Mouse (Mus musculus) cerebellum, postnatal 36 days (tissue): Measurements from ENCODE around the gene Hif1an.

ENCODE experiments used
- DNase-seq, 2 experiments: peaks; one replicate each; pipeline ENCODE4 v3.0.0; 2021 to 2022; ENCODE audit warnings: mixed read lengths in 2 of 2

The Hif1an gene

GRCm38 (mm10) chr19:44562652-44563206 is at the start of gene Hif1an:
TSS of gene Hif1an (plus strand) at chr19:44562850.
- peak; percentile 95 to 98 for DNase-seq

DNA sequence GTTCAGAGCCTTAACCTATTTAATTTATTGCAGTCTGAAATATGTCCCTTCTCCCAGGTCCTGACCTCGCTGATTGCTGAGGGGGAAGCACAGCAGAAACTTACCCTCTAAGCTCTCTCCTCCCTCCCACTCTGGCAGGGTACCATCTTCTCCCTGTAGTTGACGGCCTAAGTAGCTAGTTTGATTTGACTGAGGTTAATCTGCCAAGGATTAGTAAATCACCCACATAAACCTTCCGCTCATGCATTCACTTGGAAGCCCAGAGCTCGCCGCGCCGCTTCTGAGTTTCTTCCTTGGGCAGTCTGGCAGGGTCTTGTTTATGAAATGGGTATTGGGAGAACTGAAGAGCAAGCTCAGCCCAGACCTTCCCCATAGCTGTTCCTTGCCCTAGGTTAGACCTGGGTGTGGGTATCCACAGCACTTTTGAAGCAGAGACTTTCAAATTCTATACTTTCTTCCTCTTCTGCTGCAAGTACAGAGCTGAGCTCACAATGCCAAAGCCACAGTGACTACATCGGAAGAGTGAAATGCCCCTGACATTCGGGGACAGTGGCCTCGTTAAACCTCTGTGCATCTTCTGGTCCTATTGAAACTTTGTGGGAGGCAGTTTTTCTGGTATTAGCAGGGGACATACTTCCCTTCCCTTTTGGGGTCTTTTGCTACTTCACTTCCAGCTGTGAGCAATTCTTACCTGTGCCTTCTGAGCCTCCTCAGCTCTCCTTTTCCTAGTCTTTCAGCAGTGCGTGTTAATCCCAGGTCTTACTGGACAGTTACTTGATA is 49.4 kb upstream of the Hif1an start:
- DNase-seq = no peak

DNA sequence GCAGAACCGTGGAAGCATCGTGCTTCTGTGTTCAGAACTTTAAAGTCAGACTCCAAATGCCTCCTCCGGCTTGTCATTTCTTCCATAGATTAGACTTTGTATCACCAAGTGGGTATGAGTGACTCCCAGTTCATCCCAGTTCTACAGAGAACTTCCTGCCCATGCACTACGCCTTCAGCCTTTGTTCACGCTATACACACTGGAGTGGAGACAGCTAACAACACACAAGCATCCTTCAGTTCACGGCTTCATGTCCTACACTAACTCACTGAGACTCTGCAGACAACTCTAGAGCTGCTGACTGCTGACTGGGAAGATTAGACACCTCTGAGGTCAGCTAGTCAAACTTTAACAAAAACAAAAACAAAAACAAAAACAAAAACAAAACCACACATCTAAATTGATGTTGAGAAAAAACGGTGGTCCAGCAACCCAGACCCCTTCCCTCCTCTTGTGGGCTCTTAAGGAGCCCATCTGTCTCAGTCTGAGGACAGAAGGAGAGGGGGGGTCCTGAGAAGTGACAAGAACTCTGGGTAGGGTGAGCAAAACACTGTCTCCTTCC is 48.6 kb upstream of the Hif1an start:
- no peak for DNase-seq

GRCm38 (mm10) chr19:44514521-44515451 is 47.9 kb upstream of the Hif1an start:
- DNase-seq = no peak

DNA sequence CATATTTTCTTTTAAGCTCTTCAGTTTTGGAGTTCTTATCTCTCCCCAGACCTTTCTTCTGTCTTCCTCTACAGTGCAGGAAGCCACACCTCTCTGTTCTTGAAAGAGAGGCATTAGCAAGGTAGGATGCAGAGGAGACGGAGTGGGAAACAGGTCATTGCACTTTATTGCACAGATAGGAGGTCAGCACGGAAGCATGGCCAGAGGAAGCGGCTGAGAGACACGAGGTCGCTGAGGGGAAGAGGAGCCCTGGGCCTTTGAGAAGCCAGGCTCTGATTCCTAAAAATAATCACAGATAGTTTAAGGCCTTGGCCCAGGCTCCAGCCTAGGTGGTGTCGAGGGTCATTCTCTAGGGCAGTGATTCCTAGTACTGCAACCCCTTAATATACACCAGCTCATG is 46.9 kb upstream of the Hif1an start:
- DNase-seq = no peak

DNA sequence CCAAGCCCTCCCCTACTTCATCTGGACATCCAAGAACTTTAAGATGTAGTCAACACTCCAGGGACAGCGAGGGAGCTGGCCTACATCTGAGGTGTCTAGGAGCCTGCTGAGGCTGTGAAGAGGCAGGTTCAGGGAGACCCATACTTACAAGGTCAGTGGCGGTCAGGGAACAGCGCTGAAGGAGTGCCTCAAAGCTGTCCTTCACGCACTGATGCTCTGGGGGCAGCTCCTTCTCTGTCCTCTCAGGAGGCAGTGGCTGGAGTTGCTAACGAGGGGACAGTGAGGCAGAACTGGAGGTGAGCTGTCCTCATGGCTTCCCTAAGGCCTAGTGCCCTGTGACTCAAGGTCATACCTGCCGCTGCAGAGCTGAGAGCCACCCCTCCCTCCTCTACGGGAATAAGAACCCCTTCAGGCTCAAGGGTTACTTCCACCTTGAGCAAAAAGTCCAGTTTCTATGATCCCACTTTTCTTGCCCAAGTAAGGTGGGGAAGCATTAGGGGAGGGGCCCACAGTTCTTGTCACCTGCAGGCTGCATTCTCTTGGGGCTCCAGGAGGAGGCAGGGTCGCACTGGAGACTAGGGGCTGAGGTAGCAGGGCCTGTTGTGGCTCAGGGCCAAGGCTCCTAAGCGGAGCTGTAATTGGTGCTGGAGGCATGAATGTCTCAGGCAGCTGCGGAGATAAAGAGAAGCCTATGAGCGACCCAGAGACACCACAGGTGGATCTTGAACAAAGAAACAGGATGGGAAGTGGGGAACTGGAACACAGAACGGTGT is 44.5 kb upstream of the Hif1an start:
- no peak for DNase-seq

GRCm38 (mm10) chr19:44519152-44519551 is 43.5 kb upstream of the Hif1an start:
- no peak for DNase-seq

DNA sequence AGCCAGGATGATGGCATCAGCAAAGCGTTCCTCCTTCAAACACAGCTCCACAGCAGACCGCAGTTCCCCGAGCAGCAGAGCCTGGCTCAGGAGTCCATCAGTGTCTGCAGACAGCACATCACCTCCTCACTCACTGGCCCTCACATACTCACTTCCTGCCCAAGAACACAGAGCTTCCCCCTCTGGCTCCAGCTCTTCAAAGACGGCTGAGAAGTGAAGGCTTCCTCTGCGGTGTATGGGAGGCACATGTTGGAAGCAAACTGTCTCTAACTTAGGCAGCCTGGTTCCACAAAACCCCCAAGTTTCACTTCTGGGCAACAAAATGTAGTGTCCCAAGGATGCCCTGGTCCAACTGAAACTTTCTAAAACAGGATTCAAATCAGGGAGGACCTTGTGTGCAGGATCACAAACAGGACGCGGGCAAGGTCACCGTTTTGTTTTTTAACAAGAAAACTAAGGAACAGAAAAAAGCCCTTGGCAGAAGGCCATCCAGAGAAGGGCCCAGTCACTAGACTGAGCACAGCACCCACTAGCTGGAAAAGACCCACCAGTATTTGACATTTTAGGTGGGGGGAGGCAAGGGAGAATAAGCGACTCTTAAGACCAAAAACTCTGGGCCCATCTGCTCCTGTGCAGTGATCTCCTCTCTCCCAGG is 37.0 kb upstream of the Hif1an start:
- no peak for DNase-seq

- DNase-seq = no peak
These were observed 32.6 kb upstream of the Hif1an start for GRCm38 (mm10) chr19:44530018-44530417.

DNA sequence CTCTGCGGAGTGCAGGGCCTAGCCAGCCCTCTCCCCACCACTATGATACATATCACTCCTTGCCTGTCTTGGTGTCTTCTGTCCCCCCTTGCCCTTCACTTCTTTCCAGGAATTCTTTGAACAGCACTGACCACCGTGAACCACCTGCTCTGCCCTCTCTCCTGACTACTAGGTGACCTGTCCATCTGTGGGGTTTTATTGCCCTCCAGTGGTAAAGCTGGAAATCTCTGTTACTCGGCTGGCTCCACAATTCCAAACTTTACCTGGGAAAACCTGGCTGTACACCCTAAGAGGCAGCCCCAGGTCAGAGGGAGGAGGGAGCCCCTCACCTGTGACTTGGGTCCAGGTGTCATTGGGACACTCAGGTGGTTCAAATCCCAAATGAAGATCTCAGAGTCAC is 27.3 kb upstream of the Hif1an start:
- peak in 1 of 2 experiments; percentile 20 for DNase-seq

GRCm38 (mm10) chr19:44537416-44537815 is 25.2 kb upstream of the Hif1an start:
- no peak for DNase-seq

DNA sequence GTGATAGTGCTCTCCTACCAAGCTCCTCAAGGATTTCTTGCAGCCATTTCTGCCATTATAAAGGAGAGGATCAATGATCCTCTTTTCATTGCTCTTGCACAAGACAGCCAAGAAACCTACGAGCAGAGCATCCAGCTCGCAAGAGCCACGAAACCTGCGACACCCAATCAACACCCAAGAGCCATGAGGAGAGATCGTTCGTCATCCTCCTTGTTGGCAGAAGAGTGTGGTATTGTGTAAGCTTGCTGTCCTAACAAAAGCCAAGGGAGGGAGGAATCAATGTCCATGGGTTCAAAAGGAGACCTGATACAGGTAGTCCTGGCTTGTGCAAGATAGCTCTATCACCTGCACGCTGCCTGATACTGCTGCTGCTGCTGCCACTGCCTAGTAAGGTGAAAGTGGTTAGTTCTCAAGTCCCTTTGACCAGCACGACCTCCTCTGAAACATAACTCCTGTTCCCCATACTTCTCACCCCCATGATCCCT is 19.9 kb upstream of the Hif1an start:
- no peak for DNase-seq

DNA sequence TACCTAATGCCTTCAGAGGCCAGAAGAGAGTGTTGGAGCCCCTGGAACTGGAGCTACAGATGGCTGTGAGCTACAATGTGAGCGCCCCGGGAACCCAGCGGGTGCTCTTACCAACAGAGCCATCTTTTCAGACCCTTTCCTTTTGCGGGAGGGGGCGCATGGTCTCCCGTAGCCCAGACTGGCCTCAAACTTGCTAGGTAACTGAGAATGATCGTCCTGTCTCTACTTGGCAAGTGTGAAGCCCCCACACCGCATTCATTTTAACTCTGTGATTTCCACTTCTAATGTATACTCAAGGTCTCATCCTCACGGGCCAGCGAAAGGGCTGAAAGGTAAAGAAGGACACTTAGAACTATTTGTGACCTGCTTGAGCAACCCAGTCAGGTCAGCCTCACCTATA is 18.3 kb upstream of the Hif1an start:
- DNase-seq = no peak

DNA sequence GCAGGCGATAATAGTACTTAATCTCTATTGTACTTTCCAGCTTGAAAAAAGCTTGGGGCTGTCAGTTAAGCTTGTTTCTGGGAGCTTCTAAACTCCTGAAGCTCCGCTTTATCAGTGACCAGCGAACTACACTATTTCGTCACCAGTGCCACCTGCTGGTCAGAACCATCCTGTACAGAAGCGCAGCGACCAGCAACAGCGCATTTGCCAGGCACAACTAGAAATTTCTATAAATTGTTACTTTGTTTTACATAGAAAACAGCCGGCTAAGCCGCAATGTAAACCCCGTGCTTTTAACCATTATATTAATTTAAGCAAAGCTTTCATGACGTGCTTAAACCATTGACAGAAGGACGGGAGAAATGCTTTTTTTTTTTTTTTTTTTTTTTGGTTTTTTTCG is 17.9 kb upstream of the Hif1an start:
- peak; percentile 72 to 79 for DNase-seq

DNA sequence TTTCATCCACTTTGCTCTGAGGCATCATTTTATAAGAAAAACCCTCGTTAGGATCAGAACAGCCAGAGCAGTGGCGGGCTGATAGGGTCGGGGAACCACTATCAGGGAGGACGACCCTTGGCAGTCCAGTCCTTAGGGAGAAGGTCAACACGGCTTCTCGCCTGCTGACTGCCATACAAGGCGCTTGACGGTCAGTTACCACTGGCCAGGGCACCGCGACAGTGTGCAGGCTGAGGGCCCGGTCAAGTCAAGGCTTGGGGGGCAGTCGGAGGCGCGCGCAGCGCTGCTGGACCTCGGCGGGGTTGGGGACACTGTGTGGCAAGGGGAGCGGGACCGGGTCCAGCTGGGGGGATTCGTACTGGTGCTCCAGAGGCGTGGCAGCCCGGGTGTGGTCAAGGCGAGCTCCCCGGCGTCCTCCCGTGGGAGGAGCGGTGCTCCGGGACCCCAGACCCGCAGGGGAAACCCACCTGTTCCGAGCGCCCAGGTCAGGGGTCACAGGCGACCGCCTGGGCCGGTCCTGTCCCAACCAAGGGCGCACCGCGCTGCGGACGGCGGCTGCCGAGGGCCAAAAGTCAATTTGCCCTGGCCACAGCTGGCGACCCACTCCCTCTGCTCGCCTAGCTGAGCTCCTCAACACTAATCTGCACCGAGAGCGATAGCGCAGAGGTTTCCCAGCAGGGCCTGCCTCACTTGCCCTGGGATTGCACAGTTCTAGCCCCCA is 17.2 kb upstream of the Hif1an start, which contains the start of gene Sec31b:
TSS of gene Sec31b (minus strand) at position 544 of the 721 bp plus-strand sequence.
- DNase-seq = peak; percentile 31 to 38

DNA sequence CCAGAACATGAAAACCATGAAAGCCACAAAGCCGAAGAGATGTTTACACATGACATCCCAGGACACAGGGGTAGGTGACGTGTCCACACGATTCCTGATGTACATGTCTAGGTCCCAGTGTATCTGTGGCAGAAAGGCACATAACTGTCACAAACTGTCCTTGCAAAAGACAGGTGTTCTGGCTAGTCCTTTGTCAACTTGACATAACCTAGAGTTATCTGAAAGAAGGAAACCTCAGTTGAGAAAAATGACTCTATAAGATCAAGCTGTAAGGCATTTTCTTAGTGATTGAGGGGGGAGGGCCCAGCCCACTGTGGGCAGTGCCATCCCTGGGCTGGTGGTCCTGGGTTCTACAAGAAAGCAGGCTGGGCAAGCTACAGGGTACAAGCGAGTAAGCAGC is 9.9 kb upstream of the Hif1an start, which contains the start of gene Gm20538:
TSS of gene Gm20538 (minus strand) at position 101 of the 400 bp plus-strand sequence.
- no peak for DNase-seq

DNA sequence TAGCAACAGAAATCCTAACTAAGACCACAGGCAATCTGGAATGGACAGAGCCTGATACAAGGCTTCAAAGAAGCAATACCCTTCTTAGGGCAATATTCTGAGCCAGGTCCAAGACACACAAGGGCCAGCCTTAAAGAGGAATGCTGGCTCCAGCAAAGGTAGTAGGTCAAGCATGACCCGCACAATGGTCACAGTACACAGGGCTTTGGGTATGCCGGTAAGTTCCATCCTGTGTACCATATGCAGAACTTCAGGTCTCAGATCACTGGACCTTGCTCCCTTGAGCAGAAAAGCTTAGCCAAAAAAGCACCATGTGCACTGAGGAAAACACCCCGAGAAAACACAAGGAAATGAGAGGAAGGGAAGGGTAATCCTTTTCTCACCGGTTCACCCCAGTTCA is 9.4 kb upstream of the Hif1an start:
- DNase-seq = no peak

GRCm38 (mm10) chr19:44554490-44554860 is 8.2 kb upstream of the Hif1an start:
- DNase-seq = peak in 1 of 2 experiments; percentile 13

DNA sequence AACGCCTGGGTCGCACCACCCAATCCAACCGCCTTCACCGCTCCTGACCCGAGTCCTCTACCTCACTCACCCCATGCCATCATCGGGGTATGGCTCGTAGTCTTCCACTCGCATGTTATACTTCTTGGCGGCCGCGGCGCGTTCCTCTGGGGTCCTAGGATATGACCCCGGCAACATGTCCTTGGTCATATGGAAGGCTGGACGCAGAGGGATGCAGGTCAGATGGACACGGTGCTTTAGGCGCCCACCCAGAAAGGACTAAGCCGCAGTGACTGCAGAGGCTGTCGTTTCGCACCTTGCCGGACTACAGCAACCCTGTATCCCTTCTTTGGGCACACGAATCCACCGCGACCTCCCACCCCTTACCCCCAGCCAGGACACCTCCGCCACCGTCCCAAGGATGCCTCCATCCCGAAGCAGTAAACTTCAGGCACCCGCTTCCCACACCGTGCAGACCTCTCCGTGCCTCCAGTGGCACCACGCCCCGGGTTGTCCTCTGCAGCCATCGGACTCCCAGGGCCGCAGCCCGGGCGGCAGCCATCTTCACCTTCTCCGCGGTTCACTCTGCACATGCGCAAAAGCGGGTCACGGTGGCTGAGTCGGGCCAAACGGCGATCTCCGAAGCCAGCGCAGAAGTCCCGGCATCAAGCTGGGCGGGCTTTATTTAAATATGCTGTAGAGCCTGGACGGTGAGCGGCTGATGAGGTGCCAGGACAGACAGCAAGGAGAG is 7.6 kb upstream of the Hif1an start, which contains the start of gene Ndufb8:
TSS of gene Ndufb8 (minus strand) at position 580 of the 730 bp plus-strand sequence.
- peak; percentile 98 to 99 for DNase-seq

DNA sequence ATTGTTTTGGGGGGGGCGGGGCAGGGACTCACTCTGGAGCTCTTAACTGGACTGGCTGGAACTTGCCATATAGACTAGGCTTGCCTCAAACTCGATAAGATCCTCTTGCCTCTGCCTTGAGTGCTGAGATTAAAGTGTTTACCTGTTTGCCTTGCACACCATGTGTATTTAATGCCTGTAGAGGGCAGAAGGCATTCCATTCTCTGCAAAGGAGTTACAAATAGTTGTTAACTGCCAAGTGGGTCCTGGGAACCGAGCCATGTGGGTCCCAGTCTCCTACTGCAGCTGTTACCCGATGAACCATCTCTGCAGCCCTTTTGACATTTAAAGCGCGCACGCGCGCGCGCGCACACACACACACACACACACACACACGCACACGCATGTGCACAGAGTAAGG is 1.4 kb downstream of the Hif1an start:
- DNase-seq = no peak
